Mouse (Mus musculus) ES-E14 (cell line): ENCODE data around the gene Ecm2. TPM values are rescaled to one million over a fixed set of nuclear protein-coding genes. Genes with fewer than 3 reads are reported as not detected.

Experiments
- DNase-seq: peaks from one replicate; pipeline ENCODE4 v3.0.0-alpha.2; 2013; ENCODE audit warnings: low read depth, low spot score
- H3K27ac ChIP-seq: 2 replicates; pipeline ENCODE4 v1.5.1; 2012; ENCODE audit warnings: low read depth, mild to moderate bottlenecking, low read length, moderate library complexity, mixed read lengths; ENCODE audit not compliant: poor library complexity, insufficient read depth, severe bottlenecking
- H3K36me3 ChIP-seq: 2 replicates; pipeline ENCODE4 v1.6.1; 2012; ENCODE audit warnings: mild to moderate bottlenecking, low read length, moderate library complexity, mixed read lengths; ENCODE audit not compliant: control insufficient read depth, poor library complexity, insufficient read depth, severe bottlenecking
- H3K4me1 ChIP-seq, 2 experiments: fragments of 150-350 bp in 1 of 2; sonication (generic) in 1 of 2; 2 replicates each; pipeline ENCODE4 v1.6.1; 2012; ENCODE audit warnings: low read length in 2 of 2, mild to moderate bottlenecking in 1 of 2, mixed read lengths in 1 of 2; ENCODE audit not compliant: control insufficient read depth in 2 of 2, insufficient read depth in 2 of 2, poor library complexity in 1 of 2
- H3K4me3 ChIP-seq, 2 experiments: fragments of 150-350 bp in 1 of 2; sonication (generic) in 1 of 2; 2 replicates each; pipeline ENCODE4 v1.5.1; 2012; ENCODE audit warnings: low read length in 2 of 2, low read depth in 1 of 2, mild to moderate bottlenecking in 1 of 2, mixed read lengths in 1 of 2; ENCODE audit not compliant: insufficient read depth in 1 of 2, poor library complexity in 1 of 2, severe bottlenecking in 1 of 2
- H3K9ac ChIP-seq: 2 replicates; pipeline ENCODE4 v1.6.1; 2012; ENCODE audit warnings: low read depth, mild to moderate bottlenecking, low read length, mixed read lengths; ENCODE audit not compliant: poor library complexity, insufficient read depth, severe bottlenecking
- H3K9me3 ChIP-seq: fragments of 150-350 bp; sonication (generic); 2 replicates; pipeline ENCODE4 v1.6.1; 2012; ENCODE audit warnings: low read depth, mild to moderate bottlenecking, low read length; ENCODE audit not compliant: control insufficient read depth, insufficient read depth
- CHD2 ChIP-seq: IDR thresholded peaks from 2 replicates; pipeline ENCODE4 v1.6.1; 2014; ENCODE audit warnings: mild to moderate bottlenecking, low read depth, low read length, inconsistent platforms
- HCFC1 ChIP-seq: IDR thresholded peaks from 2 replicates; pipeline ENCODE4 v1.6.1; 2012; ENCODE audit warnings: low read length, inconsistent platforms, borderline replicate concordance; ENCODE audit not compliant: insufficient read depth
- MAFK ChIP-seq: IDR thresholded peaks from 2 replicates; pipeline ENCODE4 v1.6.1; 2014; ENCODE audit warnings: mild to moderate bottlenecking, low read depth, low read length, inconsistent platforms; ENCODE audit not compliant: insufficient read depth
- ZC3H11A ChIP-seq: IDR thresholded peaks from 2 replicates; pipeline ENCODE4 v1.6.1; 2012; ENCODE audit warnings: low read depth, mild to moderate bottlenecking, inconsistent platforms, low read length, borderline replicate concordance
- ZNF384 ChIP-seq: IDR thresholded peaks from 2 replicates; pipeline ENCODE4 v1.6.1; 2012; ENCODE audit warnings: low read depth, low read length, inconsistent platforms
- in situ Hi-C, 2 experiments: fragments of 600-800 bp; cut with MboI; formaldehyde crosslinking; loops; one replicate each; pipeline ENCODE4 v1.15.1; 2025; ENCODE audit warnings: low sequenced_read_pairs in 2 of 2, inconsistent platforms in 1 of 2; ENCODE audit not compliant: unreplicated experiment in 2 of 2
- total RNA-seq: library from RNA; depleted of rRNA; stranded (reverse); fragments of 300-350 nt; gene quantifications from 2 replicates; pipeline ENCODE4 v1.2.3, GENCODE M21; 2012

Gene Ecm2
- total RNA-seq, 1 experiment, result 0.54 TPM

DNA sequence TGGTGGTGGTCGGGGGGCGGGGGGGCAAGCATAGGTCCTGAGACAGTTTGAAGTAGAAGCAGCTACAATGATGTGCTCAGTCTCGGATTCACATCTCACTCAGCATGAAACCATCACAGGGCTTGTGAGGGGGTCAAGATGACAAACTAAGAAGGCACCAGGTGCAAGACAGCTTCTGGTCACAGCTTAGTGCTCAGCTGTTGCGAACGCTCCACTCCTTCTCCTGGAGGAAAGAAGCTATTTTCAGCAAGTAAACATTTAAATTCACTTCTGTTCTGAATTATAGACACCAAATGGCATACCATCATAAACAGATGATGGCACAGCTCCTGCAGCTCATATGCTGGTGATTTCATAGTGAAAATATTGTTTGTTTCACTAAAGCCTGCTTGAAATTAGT is 19.2 kb upstream of the Ecm2 start:
- TF ChIP-seq ZC3H11A, result no peak
- no peak for TF ChIP-seq CHD2
- TF ChIP-seq MAFK, result no peak
- TF ChIP-seq ZNF384, result no peak
- TF ChIP-seq HCFC1, result no peak
- DNase-seq, result no peak
- no peaks in the 10 kb centered on the region for H3K4me1 ChIP-seq
- in situ Hi-C loops, result no loop called here
- H3K9ac ChIP-seq, result no peak overlapping the region
- no peaks in the 10 kb centered on the region for H3K9me3 ChIP-seq
- no peak overlapping the region for H3K27ac ChIP-seq
- no peak overlapping the region for H3K4me3 ChIP-seq
- no peaks in the 10 kb centered on the region for H3K36me3 ChIP-seq

GRCm38 (mm10) chr13:49492376-49493368 is 11.9 kb upstream of the Ecm2 start, which contains the start of gene Tes3-ps:
Gene Tes3-ps (plus strand): TSS chr13:49493318.
- in situ Hi-C loops, result no loop called here
- Histone ChIP-seq H3K9me3 (no peaks in the 10 kb centered on the region), H3K36me3 (no peaks in the 10 kb centered on the region), H3K27ac (no peak within 1 kb of the TSS), H3K4me1 (no peaks in the 10 kb centered on the region), H3K9ac (no peak within 1 kb of the TSS), H3K4me3 (no peak within 1 kb of the TSS)
- no peak for DNase-seq
- no peak for TF ChIP-seq ZC3H11A
- TF ChIP-seq ZNF384, result no peak
- TF ChIP-seq HCFC1, result no peak
- TF ChIP-seq MAFK, result no peak
- no peak for TF ChIP-seq CHD2

- Histone ChIP-seq H3K9ac (no peak overlapping the region), H3K9me3 (no peaks in the 10 kb centered on the region), H3K4me3 (no peak overlapping the region), H3K27ac (no peak overlapping the region), H3K4me1 (no peaks in the 10 kb centered on the region), H3K36me3 (no peaks in the 10 kb centered on the region)
- TF ChIP-seq CHD2 (no peak), ZC3H11A (no peak), ZNF384 (no peak), MAFK (no peak), HCFC1 (no peak)
- no peak for DNase-seq
- in situ Hi-C loops, result no loop called here
These were observed 1.2 kb downstream of the Ecm2 start for GRCm38 (mm10) chr13:49505776-49506175.

GRCm38 (mm10) chr13:49507176-49507575 is 2.6 kb downstream of the Ecm2 start:
- H3K36me3 ChIP-seq, result no peaks in the 10 kb centered on the region
- DNase-seq, result no peak
- no peak for TF ChIP-seq ZNF384
- TF ChIP-seq HCFC1, result no peak
- TF ChIP-seq ZC3H11A, result no peak
- TF ChIP-seq CHD2, result no peak
- TF ChIP-seq MAFK, result no peak
- in situ Hi-C loops, result no loop called here
- no peaks in the 10 kb centered on the region for H3K4me1 ChIP-seq
- no peak overlapping the region for H3K27ac ChIP-seq
- H3K9ac ChIP-seq, result no peak overlapping the region
- no peaks in the 10 kb centered on the region for H3K9me3 ChIP-seq
- no peak overlapping the region for H3K4me3 ChIP-seq
